Mouse (Mus musculus): Measurements from ENCODE around the gene Ypel2. TPM values are rescaled to one million over a fixed set of nuclear protein-coding genes. Genes with fewer than 3 reads are reported as not detected.
A peak's percentile ranks its signal among the peaks of the same experiment; 100 is the strongest.

The Ypel2 gene
- polyA plus RNA-seq, 3 experiments from 2014 or later = 3.7 to 8.9 (median 5.8) TPM

DNA sequence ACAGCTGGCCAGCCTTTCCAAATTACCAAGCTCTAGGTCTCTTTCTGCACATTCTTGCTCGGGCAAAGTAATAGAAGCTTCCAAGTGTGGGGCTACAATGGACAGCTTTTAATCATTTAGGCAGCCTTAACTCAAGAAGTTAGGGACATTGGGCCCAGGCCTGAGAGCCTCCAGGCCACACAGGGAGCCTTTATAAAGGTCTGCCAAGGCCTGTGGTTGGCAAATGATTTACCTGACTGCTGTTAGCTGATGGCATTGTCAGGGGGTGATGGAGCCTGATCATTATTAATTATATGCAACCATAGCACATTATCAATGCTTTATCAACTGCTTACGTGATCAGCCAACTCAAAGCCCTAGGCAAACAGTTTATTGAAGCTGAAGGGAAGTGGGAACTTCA lies 33.2 kb downstream of the Ypel2 start:
- no peak for ATAC-seq

DNA sequence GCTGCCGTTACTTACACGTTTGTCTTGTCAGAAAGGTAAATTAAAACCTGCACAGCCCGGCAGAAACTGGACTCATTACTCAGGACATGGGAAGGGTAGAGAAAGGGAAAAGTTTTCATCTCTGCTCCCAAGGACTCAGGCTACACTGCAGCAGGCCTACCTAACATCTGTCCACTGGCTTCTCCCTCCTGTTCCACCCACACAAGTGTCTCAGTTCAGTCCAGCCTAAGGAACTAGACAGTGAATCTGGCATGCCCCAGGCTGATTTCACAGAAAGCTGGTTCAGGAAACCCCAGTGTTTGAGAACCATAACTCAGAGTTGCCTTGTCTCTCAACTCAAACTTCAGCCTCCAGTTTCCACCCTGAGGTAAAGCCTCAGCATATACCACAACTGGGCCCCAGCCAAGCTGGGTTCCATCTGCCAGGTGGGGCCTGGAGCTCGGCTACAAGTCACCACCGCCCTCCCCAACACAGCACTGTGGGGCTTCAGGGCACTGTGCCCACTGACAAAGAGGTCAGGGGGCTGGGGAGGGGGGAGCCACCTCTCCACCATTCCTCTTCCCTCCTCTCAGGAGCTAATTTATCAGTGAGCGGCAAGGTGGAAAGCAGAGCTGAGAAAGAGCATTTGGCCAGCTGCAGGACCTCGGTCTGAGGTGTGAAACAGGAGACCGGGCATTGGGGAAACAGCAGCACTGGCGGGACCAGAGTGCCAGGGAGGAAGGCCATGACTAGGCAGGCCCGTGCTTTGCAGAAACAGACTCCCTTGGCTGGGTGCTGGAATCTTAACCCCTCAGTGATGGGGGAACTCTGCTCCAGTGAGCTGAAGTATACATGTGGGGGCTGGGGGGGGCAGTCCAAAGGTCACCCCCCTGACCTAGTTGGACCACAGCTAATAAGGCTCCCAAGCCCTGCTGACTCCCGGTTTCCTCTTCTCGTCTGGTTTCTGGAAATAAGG lies 34.5 kb downstream of the Ypel2 start:
- no peak for ATAC-seq

DNA sequence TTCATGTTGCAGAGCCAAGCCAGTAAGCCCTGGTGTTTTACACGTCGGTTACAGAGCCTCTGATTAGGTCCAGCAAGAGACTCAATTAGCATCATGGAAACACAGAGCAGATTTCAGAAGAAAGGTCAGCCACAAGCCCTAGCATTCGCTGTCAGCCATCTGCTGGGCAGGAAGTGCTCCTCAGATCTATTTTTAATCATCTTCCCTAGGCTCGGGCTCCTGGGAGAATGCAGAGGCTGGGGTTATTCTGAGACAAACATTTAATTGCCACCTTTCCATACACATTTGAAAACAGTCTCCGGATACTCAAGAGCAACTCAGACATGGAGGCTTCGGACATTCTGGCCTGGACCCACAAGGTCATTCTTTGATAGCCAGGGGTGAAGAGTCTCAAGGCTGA lies 35.3 kb downstream of the Ypel2 start:
- ATAC-seq = peak; percentile 50

- ATAC-seq = no peak
Observed at GRCm38 (mm10) chr11:86956363-86956762, 37.1 kb downstream of the Ypel2 start.

- no peak for ATAC-seq
Observed at GRCm38 (mm10) chr11:86954616-86955270, 38.8 kb downstream of the Ypel2 start.

DNA sequence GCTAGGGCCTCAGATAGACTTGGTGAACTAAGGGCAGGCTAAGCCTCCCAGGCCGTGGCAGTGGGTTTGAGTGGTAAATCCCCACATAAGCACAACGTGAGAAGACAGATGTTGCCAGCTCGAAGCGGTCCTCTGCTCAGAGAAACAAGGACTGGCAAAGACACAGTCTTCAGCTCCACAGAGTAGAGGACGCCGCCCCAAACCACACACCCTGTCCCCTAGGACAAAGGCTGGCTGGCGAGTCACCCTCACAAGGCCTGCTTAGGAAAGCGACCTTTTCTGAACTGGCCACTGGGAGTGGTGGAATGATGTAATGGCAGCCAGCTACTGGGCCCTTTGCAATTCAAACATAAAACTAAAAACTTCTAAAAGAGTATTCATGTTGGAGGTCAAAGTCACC lies 40.4 kb downstream of the Ypel2 start:
- ATAC-seq = no peak

DNA sequence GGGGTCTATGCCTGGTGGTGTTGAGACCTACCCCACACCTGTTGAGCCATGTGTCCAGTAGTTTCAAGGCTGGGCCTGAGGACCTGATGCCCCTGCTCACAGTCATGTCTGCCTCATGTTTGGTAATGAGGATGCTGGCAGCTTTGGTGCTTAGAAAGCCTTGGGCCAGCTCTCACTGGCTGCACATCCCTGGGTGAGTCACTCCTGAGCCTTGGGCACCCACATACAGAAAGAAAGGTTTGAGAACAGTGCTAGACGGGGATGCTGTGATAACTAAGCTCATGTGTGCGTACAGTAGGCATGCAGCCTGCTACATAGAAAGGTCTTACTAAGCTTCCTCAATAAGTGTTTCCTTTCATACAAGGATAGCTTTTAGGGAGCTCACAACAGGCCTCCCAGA lies 40.8 kb downstream of the Ypel2 start:
- no peak for ATAC-seq

DNA sequence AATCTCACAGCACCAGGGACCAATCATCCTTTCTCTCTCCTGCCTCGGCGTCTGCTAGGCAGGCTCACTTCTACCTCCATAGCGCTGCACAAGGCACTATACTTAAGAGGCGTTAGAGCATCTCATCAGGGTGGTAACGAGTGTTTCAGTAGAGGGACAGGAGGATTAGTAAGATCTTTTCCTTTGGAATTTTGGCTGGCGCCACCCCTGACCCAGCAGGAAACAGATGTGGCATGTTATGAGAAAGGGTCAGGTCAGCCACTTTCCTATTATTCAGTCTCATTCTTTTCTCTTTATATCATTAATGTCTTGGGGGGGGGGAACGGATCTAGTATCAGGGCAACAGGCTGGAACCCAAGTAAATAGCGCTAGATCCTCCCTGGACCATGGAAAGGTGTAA lies 41.8 kb downstream of the Ypel2 start:
- ATAC-seq = no peak

DNA sequence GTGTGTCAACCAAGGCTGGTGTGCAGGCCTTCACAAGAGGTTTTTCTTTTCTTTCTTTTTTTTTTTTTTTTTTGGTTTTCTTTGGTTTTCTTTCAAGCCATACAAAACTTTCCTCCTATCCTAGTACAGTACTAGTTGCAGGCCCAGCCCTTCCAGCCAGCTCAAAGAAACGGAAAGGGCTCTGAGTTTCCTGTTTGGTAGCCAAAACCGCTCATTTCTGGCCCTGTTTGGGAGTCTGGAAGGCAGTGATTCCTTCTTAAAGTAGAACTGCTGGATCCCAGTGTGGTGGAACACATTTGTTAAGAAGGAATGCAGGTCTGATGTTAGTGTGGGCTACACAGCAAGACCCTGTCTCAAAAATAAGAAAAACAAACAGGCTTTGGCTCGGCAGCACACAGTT lies 43.0 kb downstream of the Ypel2 start:
- no peak for ATAC-seq

DNA sequence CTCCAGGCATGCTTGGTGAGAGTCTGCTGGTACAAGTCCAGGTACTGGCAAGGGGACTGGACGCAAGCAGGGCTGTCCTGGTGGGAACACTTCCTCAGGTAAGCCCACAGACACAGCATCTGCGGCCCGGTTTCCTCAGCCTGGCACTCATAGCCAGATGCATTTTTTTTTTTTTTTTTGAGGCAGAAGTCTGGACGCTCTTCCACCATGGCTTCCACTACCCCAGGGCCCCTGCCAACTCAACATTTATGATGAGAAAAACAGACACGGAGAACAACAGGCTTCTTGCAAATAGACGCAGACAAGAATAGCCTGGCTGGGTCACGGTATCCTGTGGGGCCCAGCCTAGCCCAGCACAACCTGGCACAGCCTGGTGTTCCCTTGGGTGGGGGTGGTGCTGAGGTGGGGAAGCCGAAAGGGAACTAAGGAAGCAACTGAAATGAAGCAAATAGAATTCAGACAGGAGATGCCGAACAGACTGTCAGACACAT lies 43.5 kb downstream of the Ypel2 start:
- ATAC-seq = no peak

DNA sequence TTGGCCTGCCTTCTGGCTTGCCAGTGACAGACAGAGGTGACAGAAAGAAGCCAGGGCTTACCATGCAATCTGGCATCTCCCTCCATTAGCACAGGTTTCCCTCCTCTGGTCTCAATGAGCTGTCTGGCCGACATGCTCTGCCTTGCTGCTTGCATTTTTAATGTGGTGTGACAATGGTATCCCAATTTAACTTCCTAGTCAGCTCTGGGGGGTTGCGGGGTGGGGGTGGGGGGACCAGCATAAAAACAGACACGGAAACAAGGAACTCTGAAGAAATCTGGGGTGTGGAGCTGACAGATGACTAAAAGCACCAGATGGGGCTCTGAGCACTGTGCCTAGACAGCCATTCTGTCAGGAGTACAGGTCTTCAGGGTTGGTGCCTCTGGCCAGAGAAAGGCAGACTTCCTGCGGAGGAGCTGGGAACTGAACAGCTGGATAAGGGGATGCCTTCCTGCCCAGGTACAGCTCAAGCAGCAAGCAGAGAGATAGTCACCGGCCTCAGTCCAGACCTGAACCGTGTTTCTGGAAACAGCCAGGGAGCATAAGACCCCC lies 46.8 kb downstream of the Ypel2 start:
- no peak for ATAC-seq

GRCm38 (mm10) chr11:86945933-86946332 lies 47.6 kb downstream of the Ypel2 start:
- no peak for ATAC-seq

DNA sequence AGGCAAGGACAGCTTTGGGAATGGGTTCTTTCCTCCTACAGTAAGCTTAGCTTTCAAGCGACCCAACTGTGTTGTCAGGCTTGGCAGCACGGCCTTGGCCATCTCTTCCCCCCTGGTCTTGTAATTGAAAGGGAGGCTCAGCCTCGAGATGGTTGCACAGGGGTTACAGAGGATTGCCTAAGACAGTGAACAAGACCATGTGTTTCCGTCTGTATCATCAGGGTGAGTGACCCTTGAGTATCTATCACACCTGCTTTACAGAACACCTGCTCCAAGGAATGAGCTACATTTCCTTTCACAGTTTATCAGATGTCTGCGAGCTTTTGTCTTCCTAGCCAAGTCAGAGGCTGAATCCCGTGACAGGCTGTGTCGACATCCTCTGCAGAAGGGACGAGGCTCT lies 48.4 kb downstream of the Ypel2 start:
- no peak for ATAC-seq

GRCm38 (mm10) chr11:86944539-86944938 lies 49.0 kb downstream of the Ypel2 start:
- ATAC-seq = no peak

DNA sequence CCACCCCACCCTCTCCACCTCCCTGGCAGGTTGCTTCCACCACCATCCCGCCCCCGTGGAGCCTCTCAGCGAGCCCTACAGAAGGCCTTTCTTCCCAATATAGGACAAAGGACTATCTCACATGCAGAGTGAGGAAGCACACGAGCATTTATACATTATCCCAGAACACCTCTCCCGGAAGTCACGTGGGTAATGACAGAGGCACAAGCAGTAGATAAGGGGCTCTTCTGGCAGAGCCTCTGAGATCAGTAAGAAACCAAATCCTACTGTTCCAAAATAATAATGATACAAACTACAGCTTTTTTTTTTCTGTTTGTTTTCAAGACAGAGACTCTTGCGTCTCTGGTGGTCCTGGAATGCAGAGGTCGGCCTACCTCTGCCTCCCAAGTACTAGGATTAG lies 51.6 kb downstream of the Ypel2 start:
- ATAC-seq = no peak

GRCm38 (mm10) chr11:86939503-86939902 lies 54.0 kb downstream of the Ypel2 start:
- ATAC-seq = no peak

DNA sequence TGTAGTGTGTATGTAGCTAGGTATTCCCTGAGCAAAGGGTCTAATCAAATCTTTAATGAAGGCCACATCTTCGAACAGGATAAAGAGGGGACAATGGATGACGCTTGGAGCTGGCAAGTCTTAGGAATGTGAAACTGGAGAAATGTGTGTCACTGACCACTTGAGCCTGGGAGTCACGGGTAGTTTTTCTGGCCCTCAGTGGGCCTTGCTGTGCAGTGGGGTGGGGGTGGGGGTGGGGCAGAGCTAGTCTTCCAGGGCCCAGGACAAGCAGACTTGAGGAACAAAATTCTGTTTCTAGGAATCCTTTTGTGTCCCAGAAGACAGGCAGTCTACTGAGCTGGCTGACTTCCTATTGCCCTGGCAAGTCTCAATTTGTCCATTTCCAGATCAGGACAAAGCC lies 55.0 kb downstream of the Ypel2 start:
- ATAC-seq = no peak

GRCm38 (mm10) chr11:86938108-86938507 lies 55.4 kb downstream of the Ypel2 start:
- ATAC-seq = no peak

- ATAC-seq = no peak
Observed at GRCm38 (mm10) chr11:86936938-86937337, 56.6 kb downstream of the Ypel2 start.

DNA sequence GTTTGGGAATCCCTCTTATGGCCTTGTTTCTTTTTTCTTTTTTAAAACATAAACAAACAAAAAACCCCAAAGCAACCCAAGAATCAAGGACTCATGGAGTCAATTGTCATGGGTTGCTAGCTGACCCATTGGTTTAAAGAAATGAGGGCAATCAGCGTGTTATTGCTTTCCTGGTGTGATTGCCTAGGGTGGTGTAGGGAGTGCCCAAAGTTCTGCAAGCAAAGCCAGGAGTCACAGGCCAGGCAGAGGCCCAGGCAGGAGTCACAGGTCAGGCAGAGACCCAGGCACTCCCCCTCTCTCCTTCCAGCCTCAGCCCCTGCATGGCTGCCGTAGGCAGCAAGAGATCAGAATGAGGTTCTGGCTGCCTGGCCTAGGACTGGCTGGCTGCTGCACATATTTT lies 58.6 kb downstream of the Ypel2 start:
- no peak for ATAC-seq

GRCm38 (mm10) chr11:86932201-86932600 lies 61.3 kb downstream of the Ypel2 start:
- no peak for ATAC-seq

DNA sequence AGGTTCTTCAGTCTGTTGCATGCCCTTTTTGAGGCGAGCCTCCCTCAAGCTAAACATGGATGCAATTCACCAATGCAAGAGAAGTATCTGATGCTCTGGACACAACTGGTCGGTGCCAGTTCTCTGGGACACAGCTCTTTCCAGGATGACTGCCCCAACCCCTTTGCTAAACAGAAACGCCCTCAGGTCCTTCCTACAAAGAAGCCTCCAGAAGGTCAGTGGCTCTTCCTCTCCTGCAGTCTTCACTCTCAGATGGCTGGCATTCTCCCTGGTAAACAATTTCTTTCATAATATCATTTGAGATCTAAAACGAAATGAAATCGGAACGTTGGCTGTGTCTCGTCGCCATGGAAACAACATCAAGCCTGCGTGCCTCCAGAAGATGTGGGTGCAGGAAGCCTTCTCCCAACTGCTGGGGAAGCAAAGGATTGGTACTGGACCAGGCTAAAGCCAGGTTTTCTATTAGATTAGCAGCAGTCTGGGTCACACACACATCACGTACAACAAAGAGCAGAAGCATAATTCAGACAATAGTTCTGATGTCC lies 62.8 kb downstream of the Ypel2 start:
- ATAC-seq = no peak

DNA sequence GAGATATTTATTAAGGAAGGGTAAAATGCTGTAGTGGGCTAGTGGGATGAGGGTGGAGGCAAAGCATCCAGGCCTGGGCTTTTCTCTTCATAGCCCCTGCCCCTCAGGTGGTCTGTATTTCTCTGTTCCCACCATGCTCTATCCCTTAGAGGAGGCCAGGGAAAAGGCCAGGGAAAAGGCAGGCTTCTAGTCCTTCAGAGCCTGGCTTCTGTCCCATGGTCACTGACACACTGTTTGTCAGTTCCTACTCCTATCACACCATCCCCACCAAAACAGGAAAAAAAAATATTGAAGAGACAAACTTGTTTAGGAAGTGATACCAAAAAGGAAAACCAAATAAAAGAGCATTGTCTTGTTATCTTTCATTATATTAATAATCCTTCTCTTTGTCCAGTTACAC lies 63.5 kb downstream of the Ypel2 start:
- ATAC-seq = no peak
